Mouse (Mus musculus) frontal cortex, postnatal 14 days (tissue): Measurements from ENCODE around the gene Olr1.

Source experiments
- DNase-seq, 2 experiments: peaks; one replicate each; pipeline ENCODE4 v3.0.0; 2022; ENCODE audit warnings: low spot score in 2 of 2

Olr1 gene

GRCm38 (mm10) chr6:129507024-129507423 lies at the start of gene Olr1:
TSS of gene Olr1 (minus strand) at chr6:129507165.
- no peak for DNase-seq

GRCm38 (mm10) chr6:129548009-129548408 lies 41.0 kb upstream of the Olr1 start:
- DNase-seq: no peak

GRCm38 (mm10) chr6:129547277-129547676 lies 40.3 kb upstream of the Olr1 start:
- no peak for DNase-seq

GRCm38 (mm10) chr6:129543709-129544606 lies 37.0 kb upstream of the Olr1 start:
- DNase-seq: peak; percentile 36 to 72

GRCm38 (mm10) chr6:129542540-129542939 lies 35.6 kb upstream of the Olr1 start:
- no peak for DNase-seq

GRCm38 (mm10) chr6:129541931-129542330 lies 35.0 kb upstream of the Olr1 start:
- DNase-seq: no peak

GRCm38 (mm10) chr6:129538555-129538954 lies 31.6 kb upstream of the Olr1 start:
- DNase-seq: no peak

GRCm38 (mm10) chr6:129535723-129536122 lies 28.8 kb upstream of the Olr1 start:
- DNase-seq: no peak

- DNase-seq: no peak
Observed at GRCm38 (mm10) chr6:129534627-129535190, 27.7 kb upstream of the Olr1 start.

GRCm38 (mm10) chr6:129534057-129534456 lies 27.1 kb upstream of the Olr1 start:
- no peak for DNase-seq

- DNase-seq: peak; percentile 70 to 78
Observed at GRCm38 (mm10) chr6:129532942-129533860, 26.2 kb upstream of the Olr1 start, which contains the start of gene Gabarapl1. TSS of gene Gabarapl1 (plus strand) at chr6:129533160.

- DNase-seq: peak; percentile 52
Observed at GRCm38 (mm10) chr6:129532556-129532941, 25.6 kb upstream of the Olr1 start.

- no peak for DNase-seq
Observed at GRCm38 (mm10) chr6:129530261-129530660, 23.3 kb upstream of the Olr1 start.

- no peak for DNase-seq
Observed at GRCm38 (mm10) chr6:129529605-129530004, 22.6 kb upstream of the Olr1 start.

GRCm38 (mm10) chr6:129527416-129527815 lies 20.5 kb upstream of the Olr1 start:
- DNase-seq: no peak

GRCm38 (mm10) chr6:129526069-129526468 lies 19.1 kb upstream of the Olr1 start:
- DNase-seq: no peak

- DNase-seq: no peak
Observed at GRCm38 (mm10) chr6:129517752-129518408, 10.9 kb upstream of the Olr1 start.

GRCm38 (mm10) chr6:129516388-129516787 lies 9.4 kb upstream of the Olr1 start:
- DNase-seq: no peak

- no peak for DNase-seq
Observed at GRCm38 (mm10) chr6:129515068-129515467, 8.1 kb upstream of the Olr1 start.

- no peak for DNase-seq
Observed at GRCm38 (mm10) chr6:129514376-129514775, 7.4 kb upstream of the Olr1 start.

- no peak for DNase-seq
Observed at GRCm38 (mm10) chr6:129513409-129513808, 6.4 kb upstream of the Olr1 start.
